Mouse (Mus musculus): ENCODE measurements at regions not wholly inside any gene's neighbourhood (a gene's known extent, or its start where the extent isn't known, plus 50 kb on each side); places are given as distances from the start of the nearest gene placed in this dataset.

GRCm38 (mm10) chr2:166226331-166226730, 70.9 kb upstream of the Sulf2 start:
- H3K4me3 ChIP-seq (ENCODE audit: insufficient read depth, low read depth, low read length) = no peak overlapping the region

GRCm38 (mm10) chr2:166225354-166225753, 69.9 kb upstream of the Sulf2 start:
- no peak overlapping the region for H3K4me3 ChIP-seq (ENCODE audit: insufficient read depth, low read depth, low read length)
- peaks cover 8% of the 10 kb centered on the region; the same call in 1 of the 2 replicates for H3K4me1 ChIP-seq (ENCODE audit: control insufficient read depth, insufficient read depth, low read length)
- 95% methylated on average over 9 of the region's 9 CpGs for WGBS
- H3K27ac ChIP-seq (ENCODE audit: insufficient read depth, low read depth, low read length) = no peak overlapping the region
- no peak for TF ChIP-seq POLR2A (IDR thresholded peaks at IDR 0.05; ENCODE audit: insufficient read depth, low read depth, low read length)
- TF ChIP-seq CTCF (IDR thresholded peaks at IDR 0.05; ENCODE audit: insufficient read depth, low read depth, low read length) = no peak

More at GRCm38 (mm10) chr2:166226331-166226730, 70.9 kb upstream of the Sulf2 start:
- TF ChIP-seq CTCF (IDR thresholded peaks at IDR 0.05; ENCODE audit: insufficient read depth, low read depth, low read length) (no peak), POLR2A (IDR thresholded peaks at IDR 0.05; ENCODE audit: insufficient read depth, low read depth, low read length) (no peak)
- 92% methylated on average over 2 of the region's 2 CpGs for WGBS
- peaks cover 8% of the 10 kb centered on the region; the same call in 1 of the 2 replicates for H3K4me1 ChIP-seq (ENCODE audit: control insufficient read depth, insufficient read depth, low read length)
- H3K27ac ChIP-seq (ENCODE audit: insufficient read depth, low read depth, low read length) = no peak overlapping the region

GRCm38 (mm10) chr2:166218783-166219182, 63.3 kb upstream of the Sulf2 start:
- Histone ChIP-seq H3K4me1 (ENCODE audit: control insufficient read depth, insufficient read depth, low read length) (peaks cover 11% of the 10 kb centered on the region), H3K27ac (ENCODE audit: insufficient read depth, low read depth, low read length) (no peak overlapping the region), H3K4me3 (ENCODE audit: insufficient read depth, low read depth, low read length) (no peak overlapping the region)
- TF ChIP-seq CTCF (IDR thresholded peaks at IDR 0.05; ENCODE audit: insufficient read depth, low read depth, low read length) (no peak), POLR2A (IDR thresholded peaks at IDR 0.05; ENCODE audit: insufficient read depth, low read depth, low read length) (no peak)
- WGBS = 94% methylated on average over 9 of the region's 9 CpGs

- H3K4me3 ChIP-seq (ENCODE audit: insufficient read depth, low read depth, low read length) = no peak overlapping the region
- TF ChIP-seq POLR2A (IDR thresholded peaks at IDR 0.05; ENCODE audit: insufficient read depth, low read depth, low read length) (no peak), CTCF (IDR thresholded peaks at IDR 0.05; ENCODE audit: insufficient read depth, low read depth, low read length) (no peak)
- WGBS = 64% methylated on average over 11 of the region's 11 CpGs
- peaks cover 17% of the 10 kb centered on the region for H3K4me1 ChIP-seq (ENCODE audit: control insufficient read depth, insufficient read depth, low read length)
- no peak overlapping the region for H3K27ac ChIP-seq (ENCODE audit: insufficient read depth, low read depth, low read length)
Measured at GRCm38 (mm10) chr2:166216512-166216865, 61.0 kb upstream of the Sulf2 start.

DNA sequence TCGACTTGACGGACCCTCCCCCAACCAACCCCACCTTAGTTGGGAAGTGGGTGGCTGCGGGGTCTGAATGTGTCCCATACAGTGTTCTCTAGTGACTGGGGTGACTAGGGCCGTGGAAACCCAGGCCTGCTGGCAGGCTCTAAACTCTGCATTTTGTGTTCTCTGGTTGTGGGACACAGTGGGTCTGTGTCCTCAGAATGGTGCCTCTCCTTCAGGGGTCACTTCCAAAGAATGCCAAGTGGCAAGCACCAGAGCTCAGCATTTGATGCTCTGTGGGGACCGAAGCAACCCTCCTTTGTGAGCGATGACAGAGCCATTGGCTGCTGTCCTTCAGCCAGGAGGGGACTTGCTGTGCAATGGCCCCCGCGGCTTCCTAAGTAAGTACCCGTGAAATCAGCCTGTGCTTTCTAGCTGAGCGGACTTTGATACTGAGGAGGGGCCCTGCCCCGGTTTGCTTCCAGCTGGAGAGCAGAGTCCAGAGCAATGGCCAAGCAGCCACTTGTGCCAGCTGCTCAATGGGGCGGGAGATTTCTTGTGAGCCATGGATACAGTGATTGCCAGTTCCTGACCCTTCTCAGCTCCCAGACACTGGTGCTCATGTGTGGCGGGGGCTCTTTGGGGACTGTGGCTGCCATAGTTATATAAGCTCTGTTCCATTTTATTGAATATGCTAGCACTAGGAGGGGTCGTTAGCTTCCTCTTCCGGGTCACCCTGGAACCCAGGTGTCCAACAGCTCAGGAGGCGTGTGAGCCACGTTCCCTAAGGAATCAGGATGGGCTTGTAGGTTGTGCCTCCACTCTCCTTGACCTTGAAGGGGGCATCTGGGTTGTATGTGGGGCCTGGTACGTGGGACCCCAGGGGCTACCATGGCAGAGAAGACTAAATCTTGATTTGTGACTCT, 60.4 kb upstream of the Sulf2 start:
- TF ChIP-seq CTCF (IDR thresholded peaks at IDR 0.05; ENCODE audit: insufficient read depth, low read depth, low read length) (no peak), POLR2A (IDR thresholded peaks at IDR 0.05; ENCODE audit: insufficient read depth, low read depth, low read length) (no peak)
- WGBS = 62% methylated on average over 18 of the region's 18 CpGs
- no peak overlapping the region for H3K27ac ChIP-seq (ENCODE audit: insufficient read depth, low read depth, low read length)

DNA sequence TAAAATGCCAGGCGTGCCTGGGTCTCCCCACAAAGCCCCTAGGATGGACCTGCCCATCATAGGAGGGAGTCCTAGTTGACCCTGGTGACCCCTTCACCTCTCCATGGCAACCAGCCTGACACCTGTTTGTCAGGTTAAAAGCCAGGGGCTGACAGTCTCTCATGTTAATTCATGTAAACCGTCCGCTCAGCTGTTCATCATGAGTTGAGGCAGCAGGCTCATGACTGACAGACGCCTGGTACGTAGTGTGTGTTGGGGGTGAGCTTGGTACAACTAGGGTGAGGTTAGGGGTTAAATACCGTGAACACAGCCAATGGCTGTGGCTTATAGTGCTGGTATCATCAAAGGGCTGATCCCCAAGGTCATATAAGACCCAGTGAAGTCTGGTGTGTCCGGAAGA, 59.7 kb upstream of the Sulf2 start:
- no peak for TF ChIP-seq CTCF (IDR thresholded peaks at IDR 0.05; ENCODE audit: insufficient read depth, low read depth, low read length)
- TF ChIP-seq POLR2A (IDR thresholded peaks at IDR 0.05; ENCODE audit: insufficient read depth, low read depth, low read length) = no peak
- Histone ChIP-seq H3K4me1 (ENCODE audit: control insufficient read depth, insufficient read depth, low read length) (peaks cover 17% of the 10 kb centered on the region), H3K27ac (ENCODE audit: insufficient read depth, low read depth, low read length) (no peak overlapping the region), H3K4me3 (ENCODE audit: insufficient read depth, low read depth, low read length) (no peak overlapping the region)
- 89% methylated on average over 7 of the region's 7 CpGs for WGBS

More for the DNA sequence above, 60.4 kb upstream of the Sulf2 start:
- Histone ChIP-seq H3K4me3 (ENCODE audit: insufficient read depth, low read depth, low read length) (no peak overlapping the region), H3K4me1 (ENCODE audit: control insufficient read depth, insufficient read depth, low read length) (peaks cover 17% of the 10 kb centered on the region)

GRCm38 (mm10) chr2:166207145-166207508, 51.7 kb upstream of the Sulf2 start:
- TF ChIP-seq CTCF (IDR thresholded peaks at IDR 0.05; ENCODE audit: insufficient read depth, low read depth, low read length) (no peak), POLR2A (IDR thresholded peaks at IDR 0.05; ENCODE audit: insufficient read depth, low read depth, low read length) (no peak)
- no peak overlapping the region for H3K4me3 ChIP-seq (ENCODE audit: insufficient read depth, low read depth, low read length)
- 0 out of 2 replicates have a peak, but pooled peaks cover under 1% of the 10 kb centered on the region for H3K4me1 ChIP-seq (ENCODE audit: control insufficient read depth, insufficient read depth, low read length)
- 92% methylated on average over 3 of the region's 3 CpGs for WGBS
- no peak overlapping the region for H3K27ac ChIP-seq (ENCODE audit: insufficient read depth, low read depth, low read length)

- 79% methylated on average over 5 of the region's 5 CpGs for WGBS
- Histone ChIP-seq H3K4me1 (ENCODE audit: control insufficient read depth, insufficient read depth, low read length) (no peaks in the 10 kb centered on the region), H3K27ac (ENCODE audit: insufficient read depth, low read depth, low read length) (no peak overlapping the region), H3K4me3 (ENCODE audit: insufficient read depth, low read depth, low read length) (no peak overlapping the region)
- TF ChIP-seq POLR2A (IDR thresholded peaks at IDR 0.05; ENCODE audit: insufficient read depth, low read depth, low read length) (no peak), CTCF (IDR thresholded peaks at IDR 0.05; ENCODE audit: insufficient read depth, low read depth, low read length) (no peak)
Measured at GRCm38 (mm10) chr2:166206396-166207144, 51.1 kb upstream of the Sulf2 start.
